Mouse (Mus musculus) hindbrain, embryonic 12.5 days (tissue): ENCODE data around the gene Orm2. TPM values are rescaled to one million over a fixed set of nuclear protein-coding genes. Genes with fewer than 3 reads are reported as not detected.
"Not testable (repeated sequence)": the region's sequence is repeated elsewhere in the genome, so short reads cannot be mapped to it uniquely, and the experiment has no call there.

Experiments
- ATAC-seq: fragments of 200-750 bp; cut with Nextera tagmentation; 2 replicates; pipeline ENCODE4 v1.8.0; 2017; ENCODE audit warnings: moderate TSS enrichment; ENCODE audit not compliant: low FRiP score
- H3K27ac ChIP-seq: fragments of 300-500 bp; sonication (generic); 2 replicates; pipeline ENCODE4 v1.5.1; 2016; ENCODE audit warnings: mild to moderate bottlenecking
- H3K27me3 ChIP-seq: fragments of 300-500 bp; sonication (generic); 2 replicates; pipeline ENCODE4 v1.6.1; 2016; ENCODE audit warnings: mild to moderate bottlenecking
- H3K36me3 ChIP-seq: fragments of 300-500 bp; sonication (generic); 2 replicates; pipeline ENCODE4 v1.6.1; 2016; ENCODE audit warnings: mild to moderate bottlenecking
- H3K4me1 ChIP-seq: fragments of 300-500 bp; sonication (generic); 2 replicates; pipeline ENCODE4 v1.6.1; 2016
- H3K4me2 ChIP-seq: fragments of 300-500 bp; sonication (generic); replicated peaks from 2 replicates; pipeline ENCODE4 v1.6.1; 2016; ENCODE audit warnings: mild to moderate bottlenecking
- H3K4me3 ChIP-seq: fragments of 300-500 bp; sonication (generic); 2 replicates; pipeline ENCODE4 v1.5.1; 2016; ENCODE audit warnings: mild to moderate bottlenecking
- H3K9ac ChIP-seq: fragments of 300-500 bp; sonication (generic); 2 replicates; pipeline ENCODE4 v1.6.1; 2016; ENCODE audit warnings: mild to moderate bottlenecking, moderate library complexity
- H3K9me3 ChIP-seq: fragments of 300-500 bp; sonication (generic); replicated peaks from 2 replicates; pipeline ENCODE4 v1.6.1; 2016; ENCODE audit warnings: mild to moderate bottlenecking
- WGBS: fragments of 180-500 bp; shearing (Covaris S2); methylation state at CpG from one replicate; pipeline ENCODE4 v1.1.7; 2016; 5-methylcytosine and 5-hydroxymethylcytosine counted together
- polyA plus RNA-seq: library from polyadenylated mRNA; unstranded; fragments of >200 nt; fragmentation: Nextera tagmentation; extraction: Ambion mirVana; gene quantifications from 2 replicates; pipeline ENCODE4 v1.2.1, GENCODE M21; 2016

Gene Orm2
- polyA plus RNA-seq: not detected in 2 replicates

DNA sequence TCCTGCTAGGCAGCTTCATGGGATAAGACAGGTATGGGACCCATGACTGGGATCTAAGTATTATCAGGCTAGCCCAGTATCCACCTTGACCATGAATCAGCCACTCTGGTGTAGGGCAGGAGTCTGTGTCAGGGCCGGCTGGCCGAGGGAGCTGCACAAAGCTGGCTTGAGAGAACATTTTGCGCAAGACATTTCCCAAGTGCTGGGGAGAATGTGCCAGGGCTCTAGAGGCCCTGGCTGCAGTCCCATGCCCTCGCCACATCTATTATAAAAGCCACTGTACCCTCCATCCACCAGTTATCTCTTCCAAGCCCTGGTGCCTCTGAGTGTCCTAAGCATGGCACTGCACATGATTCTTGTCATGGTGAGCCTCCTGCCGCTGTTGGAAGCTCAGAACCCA, at the start of gene Orm2:
Gene Orm2, plus strand, starts transcription at position 300 of the 400 bp plus-strand sequence.
- 94% methylated on average over 5 of the region's 5 CpGs for WGBS
- Histone ChIP-seq H3K9ac (no peak within 1 kb of the TSS), H3K36me3 (no peaks in the 10 kb centered on the region), H3K4me3 (no peak within 1 kb of the TSS), H3K27me3 (no peaks in the 10 kb centered on the region), H3K4me1 (0 out of 2 replicates have a peak, but pooled peaks cover 2% of the 10 kb centered on the region), H3K27ac (no peak within 1 kb of the TSS), H3K9me3 (no peaks in the 10 kb centered on the region), H3K4me2 (no peak within 1 kb of the TSS)
- no peak for ATAC-seq

DNA sequence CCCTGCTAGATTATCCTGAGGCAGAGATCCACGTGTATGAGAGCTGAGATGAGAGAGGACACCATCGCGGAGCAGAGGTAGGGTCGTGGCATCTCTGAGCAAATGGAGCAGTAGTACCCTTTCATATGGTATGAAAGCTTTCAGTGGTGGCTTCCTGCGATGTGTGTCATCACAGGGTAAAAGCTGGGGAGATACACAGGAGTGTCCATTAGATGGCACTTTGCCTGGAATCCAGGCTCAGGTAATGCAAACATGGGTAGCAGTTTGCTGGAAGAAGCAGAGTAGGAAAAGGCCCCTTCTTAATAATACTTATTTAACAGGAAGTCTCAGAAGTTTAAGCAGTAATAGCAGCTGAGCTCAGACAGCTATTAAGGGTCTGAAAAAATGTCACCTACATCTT, 48.2 kb upstream of the Orm2 start:
- H3K4me1 ChIP-seq: no peaks in the 10 kb centered on the region
- H3K9me3 ChIP-seq: no peaks in the 10 kb centered on the region
- no peak for ATAC-seq
- no peaks in the 10 kb centered on the region for H3K36me3 ChIP-seq
- WGBS: 76% methylated on average over 5 of the region's 5 CpGs
- H3K4me2 ChIP-seq: no peak overlapping the region
- H3K27me3 ChIP-seq: no peaks in the 10 kb centered on the region
- H3K27ac ChIP-seq: no peak overlapping the region
- no peak overlapping the region for H3K4me3 ChIP-seq
- H3K9ac ChIP-seq: no peak overlapping the region

DNA sequence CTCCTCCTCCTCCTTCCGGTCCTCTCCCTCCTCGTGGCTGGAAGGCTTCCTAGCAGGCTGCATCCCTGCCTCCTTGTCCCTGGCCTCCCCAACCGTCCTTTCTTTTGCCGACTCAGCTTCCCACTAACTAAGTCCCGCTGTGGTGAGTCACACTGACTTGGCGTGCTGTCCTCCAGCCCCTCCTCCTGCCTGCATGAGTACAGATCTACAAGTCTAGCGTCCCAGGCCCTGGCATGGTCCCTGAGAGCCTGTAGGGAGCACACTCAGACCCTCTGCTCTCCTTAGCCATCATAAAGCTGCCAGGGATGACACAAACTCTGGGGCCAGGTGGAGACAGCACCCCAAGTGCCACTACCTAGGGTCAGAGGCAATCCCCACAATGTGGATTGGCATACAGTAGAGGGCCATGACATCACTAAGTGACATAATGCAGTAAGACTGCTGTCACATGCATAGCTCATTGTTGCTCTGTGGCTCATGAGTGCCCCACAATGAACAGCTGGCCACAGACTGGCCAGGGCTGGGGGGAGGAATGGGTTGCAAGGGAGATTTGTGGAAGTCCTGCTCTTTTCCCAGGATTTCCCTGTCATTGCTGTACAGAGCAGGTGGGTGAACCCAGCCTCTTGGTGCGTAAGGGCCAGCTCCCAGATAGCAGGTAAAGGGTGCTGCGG, 46.0 kb upstream of the Orm2 start:
- Histone ChIP-seq H3K9ac (no peak overlapping the region), H3K36me3 (no peaks in the 10 kb centered on the region), H3K4me1 (no peaks in the 10 kb centered on the region), H3K4me3 (no peak overlapping the region), H3K27ac (no peak overlapping the region), H3K4me2 (no peak overlapping the region), H3K9me3 (no peaks in the 10 kb centered on the region), H3K27me3 (no peaks in the 10 kb centered on the region)
- 65% methylated on average over 9 of the region's 9 CpGs for WGBS
- no peak for ATAC-seq

DNA sequence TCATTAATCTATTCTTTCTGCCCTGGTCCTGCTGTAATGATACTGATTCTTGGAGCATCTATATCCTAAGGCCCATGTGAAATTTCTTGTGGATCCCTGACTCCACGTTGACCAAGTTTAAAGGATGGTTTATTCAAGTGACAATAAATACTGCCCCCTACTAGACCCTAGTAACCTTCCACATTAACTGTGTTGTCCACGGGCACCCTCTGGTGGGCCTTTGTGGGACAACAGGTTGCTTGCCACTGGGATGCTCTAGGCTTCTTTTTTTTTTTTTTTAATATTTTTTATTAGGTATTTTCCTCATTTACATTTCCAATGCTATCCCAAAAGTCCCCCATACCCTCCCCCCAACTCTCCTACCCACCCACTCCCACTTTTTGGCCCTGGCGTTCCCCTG, 42.7 kb upstream of the Orm2 start:
- H3K9me3 ChIP-seq, H3K27me3 ChIP-seq, H3K9ac ChIP-seq, H3K27ac ChIP-seq, H3K4me1 ChIP-seq, H3K4me3 ChIP-seq, H3K4me2 ChIP-seq, ATAC-seq: not testable (repeated sequence)
- WGBS: 32% methylated on average over 3 of the region's 3 CpGs
- H3K36me3 ChIP-seq: peaks cover 16% of the 10 kb centered on the region; the same call in 1 of the 2 replicates

DNA sequence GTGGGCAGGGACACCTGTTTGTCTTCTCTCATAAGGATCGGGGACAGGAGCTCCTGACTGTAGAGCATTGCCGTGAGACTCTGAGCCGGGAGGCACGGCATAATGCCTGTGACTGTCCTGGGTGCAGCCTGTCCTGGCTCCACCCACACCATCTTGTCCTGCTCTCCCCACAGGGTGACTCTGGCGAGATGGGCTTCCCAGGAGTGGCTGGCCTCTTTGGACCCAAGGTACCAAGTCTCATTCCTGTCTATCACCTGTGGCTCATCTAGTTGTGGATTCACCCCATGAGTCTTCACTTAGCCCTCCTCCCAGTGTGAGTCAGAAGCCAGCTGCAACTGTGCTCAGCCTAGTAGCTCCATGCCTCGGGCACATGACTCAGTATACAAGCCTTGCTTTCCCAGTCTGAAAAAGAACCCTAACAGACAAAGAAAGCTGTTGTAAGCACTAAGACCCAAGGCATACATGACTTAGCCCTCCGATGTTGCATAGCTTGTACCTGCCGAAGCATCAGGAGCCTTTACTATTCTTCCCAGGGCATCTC, 38.9 kb upstream of the Orm2 start:
- Histone ChIP-seq H3K36me3 (peaks cover 16% of the 10 kb centered on the region; the same call in 1 of the 2 replicates), H3K9me3 (no peaks in the 10 kb centered on the region), H3K27ac (no peak overlapping the region), H3K27me3 (no peaks in the 10 kb centered on the region), H3K9ac (no peak overlapping the region), H3K4me2 (no peak overlapping the region), H3K4me3 (no peak overlapping the region), H3K4me1 (no peaks in the 10 kb centered on the region; the same call in 1 of the 2 replicates)
- no peak for ATAC-seq
- WGBS: 80% methylated on average over 8 of the region's 8 CpGs

DNA sequence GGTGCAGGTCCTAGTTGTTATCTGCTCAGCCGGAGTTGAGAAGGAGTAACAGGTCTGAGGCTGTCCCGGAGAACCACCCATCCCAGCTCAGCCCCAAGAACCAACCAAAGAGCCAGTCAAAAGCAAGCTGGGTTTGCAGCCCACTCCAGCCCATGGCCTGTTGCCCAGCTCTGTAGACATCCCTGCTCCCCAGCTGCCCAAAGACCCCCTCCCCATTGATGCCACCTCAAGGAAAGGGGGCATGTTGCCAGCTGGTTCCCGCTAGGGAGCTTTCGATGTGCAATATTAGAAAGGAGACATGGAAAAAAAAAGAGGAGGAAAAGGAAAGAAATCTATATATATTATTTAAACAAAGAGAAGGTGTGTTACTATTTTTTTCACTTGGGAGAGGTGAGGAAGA, 28.8 kb upstream of the Orm2 start:
- Histone ChIP-seq H3K4me1 (no peaks in the 10 kb centered on the region), H3K4me2 (no peak overlapping the region), H3K9me3 (no peaks in the 10 kb centered on the region), H3K9ac (no peak overlapping the region), H3K27me3 (no peaks in the 10 kb centered on the region), H3K36me3 (peaks cover 12% of the 10 kb centered on the region; the same call in 1 of the 2 replicates), H3K4me3 (no peak overlapping the region), H3K27ac (no peak overlapping the region)
- WGBS: 90% methylated on average over 4 of the region's 4 CpGs
- no peak for ATAC-seq

DNA sequence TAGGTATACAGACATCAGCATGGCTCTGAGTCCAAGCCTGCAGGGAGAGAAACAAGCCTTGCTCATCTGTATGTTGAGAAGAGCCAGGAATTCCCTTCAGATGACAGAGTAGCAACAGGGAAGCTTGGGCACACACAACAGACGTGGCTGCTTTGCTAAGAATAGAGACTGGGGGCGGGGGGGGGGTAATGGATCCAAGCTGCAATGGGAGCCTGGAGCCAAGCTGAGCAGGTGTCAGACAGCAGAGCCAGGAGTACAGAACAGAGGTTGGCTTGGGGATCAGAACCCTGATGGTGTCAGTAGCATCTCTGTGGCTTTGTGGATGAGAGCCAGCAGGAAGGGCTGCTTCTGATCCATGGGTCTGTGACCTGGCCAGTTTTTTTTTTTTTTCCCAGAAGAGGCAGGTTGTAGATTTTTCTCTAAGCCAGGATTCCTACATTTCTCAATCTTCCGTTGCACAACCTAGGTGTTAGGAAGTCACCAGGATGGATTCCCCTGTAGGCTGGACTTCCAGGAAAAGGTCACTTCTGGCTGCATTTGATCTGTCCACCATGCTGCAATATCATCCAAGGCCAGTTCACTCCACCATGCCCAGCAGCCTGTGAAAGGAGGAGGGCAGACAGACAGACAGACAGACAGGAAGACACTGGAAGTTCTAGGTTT, 23.7 kb upstream of the Orm2 start:
- Histone ChIP-seq H3K36me3 (no peaks in the 10 kb centered on the region), H3K9ac (no peak overlapping the region), H3K27ac (no peak overlapping the region), H3K9me3 (no peaks in the 10 kb centered on the region), H3K4me1 (no peaks in the 10 kb centered on the region), H3K27me3 (no peaks in the 10 kb centered on the region), H3K4me2 (no peak overlapping the region), H3K4me3 (no peak overlapping the region)
- ATAC-seq: no peak
- WGBS: 62% methylated on average over 3 of the region's 3 CpGs

DNA sequence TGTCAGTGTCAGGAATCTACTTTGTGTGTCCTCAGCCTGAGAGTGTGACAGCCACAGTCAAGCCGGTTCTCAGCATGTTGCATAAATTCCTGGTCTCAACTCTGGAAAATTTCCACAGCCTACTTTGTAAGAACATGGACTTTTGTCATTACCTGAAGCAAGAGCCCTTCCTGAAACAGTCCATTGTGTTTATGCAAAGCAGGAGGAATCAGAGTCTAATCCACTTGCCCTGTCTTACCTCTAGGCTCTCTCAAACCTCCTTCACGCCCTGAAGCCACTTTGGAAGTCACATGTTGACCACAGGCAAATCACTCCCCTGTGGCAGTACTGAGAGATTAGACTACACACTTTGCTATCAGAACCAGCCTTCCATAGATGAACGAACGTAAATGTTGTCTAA, 19.8 kb upstream of the Orm2 start:
- no peak overlapping the region for H3K27ac ChIP-seq
- no peak overlapping the region for H3K4me3 ChIP-seq
- no peaks in the 10 kb centered on the region for H3K36me3 ChIP-seq
- H3K9me3 ChIP-seq: no peaks in the 10 kb centered on the region
- no peaks in the 10 kb centered on the region for H3K27me3 ChIP-seq
- no peaks in the 10 kb centered on the region for H3K4me1 ChIP-seq
- H3K9ac ChIP-seq: no peak overlapping the region
- H3K4me2 ChIP-seq: no peak overlapping the region
- ATAC-seq: no peak
- 77% methylated on average over 4 of the region's 4 CpGs for WGBS

DNA sequence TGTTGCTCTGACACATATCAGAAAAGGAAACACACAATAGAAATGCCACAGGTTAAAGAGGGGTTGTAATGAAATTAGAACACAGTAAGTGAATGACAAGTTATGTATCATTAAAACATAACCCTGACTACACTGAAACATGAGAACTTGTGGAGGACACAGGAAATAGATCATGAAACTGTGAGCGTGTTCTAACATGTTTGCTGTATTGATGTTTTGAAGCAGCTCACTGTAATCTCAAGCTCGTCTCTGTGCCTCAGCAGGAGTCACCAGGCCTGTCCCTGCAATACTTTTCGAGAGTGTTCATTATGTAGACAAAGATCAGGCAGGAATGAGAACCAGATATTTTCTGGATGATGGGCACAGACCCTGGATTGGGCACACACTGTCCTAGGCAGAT, 18.6 kb upstream of the Orm2 start:
- Histone ChIP-seq H3K9me3 (no peaks in the 10 kb centered on the region), H3K4me2 (no peak overlapping the region), H3K36me3 (no peaks in the 10 kb centered on the region), H3K27ac (no peak overlapping the region), H3K4me1 (no peaks in the 10 kb centered on the region), H3K27me3 (no peaks in the 10 kb centered on the region), H3K4me3 (no peak overlapping the region), H3K9ac (no peak overlapping the region)
- no peak for ATAC-seq
- WGBS: 64% methylated on average over 3 of the region's 3 CpGs

DNA sequence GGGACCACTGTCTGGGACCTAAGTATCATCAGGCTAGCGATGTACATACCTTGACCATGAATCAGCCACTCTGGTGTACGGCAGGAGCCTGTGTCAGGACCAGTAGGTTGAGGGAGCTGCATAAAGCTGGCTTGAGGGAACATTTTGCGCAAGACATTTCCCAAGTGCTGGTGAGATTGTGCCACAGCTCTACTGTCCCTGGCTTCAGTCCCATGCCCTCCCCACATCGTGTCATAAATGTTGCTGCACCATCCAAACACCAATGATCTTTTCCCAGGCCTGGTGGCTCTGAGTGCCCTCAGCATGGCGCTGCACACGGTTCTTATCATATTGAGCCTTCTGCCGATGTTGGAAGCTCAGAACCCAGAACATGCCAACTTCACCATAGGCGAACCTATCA, 18.0 kb upstream of the Orm2 start, which contains the start of gene Orm1:
Gene Orm1, plus strand, starts transcription at position 266 of the 400 bp plus-strand sequence.
- Histone ChIP-seq H3K4me1 (no peaks in the 10 kb centered on the region), H3K27ac (no peak within 1 kb of the TSS), H3K9ac (no peak within 1 kb of the TSS), H3K9me3 (no peaks in the 10 kb centered on the region), H3K27me3 (no peaks in the 10 kb centered on the region), H3K4me2 (no peak within 1 kb of the TSS), H3K36me3 (no peaks in the 10 kb centered on the region), H3K4me3 (no peak within 1 kb of the TSS)
- no peak for ATAC-seq
- WGBS: 91% methylated on average over 8 of the region's 8 CpGs

DNA sequence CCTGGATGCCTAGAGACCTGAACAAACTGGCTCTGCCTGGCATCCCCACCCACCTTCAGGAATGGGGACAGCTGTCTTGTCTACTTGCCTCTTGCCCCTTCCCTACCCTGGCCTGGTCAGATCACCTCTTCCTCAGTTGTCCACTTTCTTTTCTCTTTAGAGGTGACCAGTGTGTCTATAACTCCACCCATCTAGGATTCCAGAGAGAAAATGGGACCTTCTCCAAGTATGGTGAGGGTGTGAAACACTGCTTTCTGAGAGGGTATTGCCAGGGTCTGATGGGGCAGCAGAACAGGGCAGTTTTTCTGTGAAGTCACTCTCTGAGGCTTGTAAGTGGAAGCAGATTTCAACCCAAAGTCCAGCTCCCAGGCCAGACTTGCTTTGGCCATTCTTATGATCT, 17.0 kb upstream of the Orm2 start:
- Histone ChIP-seq H3K27ac (no peak overlapping the region), H3K9ac (no peak overlapping the region), H3K4me2 (no peak overlapping the region), H3K36me3 (no peaks in the 10 kb centered on the region), H3K9me3 (no peaks in the 10 kb centered on the region), H3K4me1 (no peaks in the 10 kb centered on the region), H3K27me3 (no peaks in the 10 kb centered on the region), H3K4me3 (no peak overlapping the region)
- no peak for ATAC-seq

DNA sequence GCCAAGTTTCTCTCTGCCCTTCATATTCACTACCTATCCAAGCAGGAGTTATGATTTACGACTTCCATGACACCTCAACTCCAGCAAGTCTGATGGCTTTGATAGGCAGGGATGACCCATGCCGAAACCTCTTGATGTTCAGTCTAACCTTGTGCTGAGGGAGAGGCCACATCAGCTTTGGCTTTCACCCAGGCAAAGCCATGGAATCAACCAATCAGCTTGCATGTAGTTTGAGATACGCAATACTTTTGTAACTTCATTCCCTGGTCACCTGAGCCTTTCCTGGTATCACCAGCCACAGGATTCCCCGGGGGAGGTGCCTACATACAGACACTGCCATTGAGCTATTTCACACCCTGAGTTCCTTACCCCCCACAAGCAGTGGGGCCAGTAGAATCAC, 15.6 kb upstream of the Orm2 start:
- 94% methylated on average over 4 of the region's 4 CpGs for WGBS
- H3K4me2 ChIP-seq: no peak overlapping the region

DNA sequence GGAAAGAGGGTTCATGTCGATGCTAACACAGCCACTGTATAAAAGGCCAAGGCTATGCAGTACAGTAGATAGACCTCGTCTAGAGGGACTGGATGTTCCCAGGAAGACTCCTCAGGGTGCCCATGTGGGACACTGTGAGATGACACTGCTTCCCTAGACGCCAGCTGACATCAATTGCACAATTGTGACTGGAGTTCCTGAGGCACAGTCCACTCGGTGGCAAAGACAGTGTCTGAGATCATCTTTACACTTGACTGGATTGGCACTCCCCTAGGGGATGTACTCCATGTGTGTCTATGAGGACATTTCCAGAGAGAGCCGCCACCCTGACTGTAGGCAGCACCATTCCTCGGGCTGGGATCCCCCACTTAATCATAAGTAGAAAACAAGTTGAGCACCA, 13.7 kb upstream of the Orm2 start:
- Histone ChIP-seq H3K4me1 (no peaks in the 10 kb centered on the region), H3K27ac (no peak overlapping the region), H3K4me2 (no peak overlapping the region), H3K36me3 (no peaks in the 10 kb centered on the region), H3K27me3 (no peaks in the 10 kb centered on the region), H3K9ac (no peak overlapping the region), H3K9me3 (no peaks in the 10 kb centered on the region), H3K4me3 (no peak overlapping the region)
- WGBS: 68% methylated on average over 6 of the region's 6 CpGs
- ATAC-seq: no peak

More for the DNA sequence above, 15.6 kb upstream of the Orm2 start:
- no peak for ATAC-seq
- H3K4me1 ChIP-seq: no peaks in the 10 kb centered on the region
- no peaks in the 10 kb centered on the region for H3K27me3 ChIP-seq
- no peaks in the 10 kb centered on the region for H3K9me3 ChIP-seq
- H3K4me3 ChIP-seq: no peak overlapping the region
- H3K36me3 ChIP-seq: no peaks in the 10 kb centered on the region
- H3K27ac ChIP-seq: no peak overlapping the region
- H3K9ac ChIP-seq: no peak overlapping the region
